Mouse (Mus musculus) MEL-GATA-1-ER (cell line): ENCODE data around the gene Olfr24.
"Not testable (repeated sequence)": the region's sequence is repeated elsewhere in the genome, so short reads cannot be mapped to it uniquely, and the experiment has no call there.

ENCODE experiments used
- DNase-seq: peaks from one replicate; pipeline ENCODE4 v3.0.0-alpha.2; 2012; ENCODE audit warnings: low read depth; ENCODE audit errors: extremely low read depth

Olfr24 gene

GRCm38 (mm10) chr9:18763896-18764295 is at the start of gene Olfr24:
TSS of gene Olfr24 (minus strand) at chr9:18763996.
- DNase-seq = no peak

GRCm38 (mm10) chr9:18785316-18785715 is 21.5 kb upstream of the Olfr24 start:
- DNase-seq = no peak

GRCm38 (mm10) chr9:18779476-18779875 is 15.7 kb upstream of the Olfr24 start:
- no peak for DNase-seq

GRCm38 (mm10) chr9:18778981-18779380 is 15.2 kb upstream of the Olfr24 start:
- no peak for DNase-seq

DNA sequence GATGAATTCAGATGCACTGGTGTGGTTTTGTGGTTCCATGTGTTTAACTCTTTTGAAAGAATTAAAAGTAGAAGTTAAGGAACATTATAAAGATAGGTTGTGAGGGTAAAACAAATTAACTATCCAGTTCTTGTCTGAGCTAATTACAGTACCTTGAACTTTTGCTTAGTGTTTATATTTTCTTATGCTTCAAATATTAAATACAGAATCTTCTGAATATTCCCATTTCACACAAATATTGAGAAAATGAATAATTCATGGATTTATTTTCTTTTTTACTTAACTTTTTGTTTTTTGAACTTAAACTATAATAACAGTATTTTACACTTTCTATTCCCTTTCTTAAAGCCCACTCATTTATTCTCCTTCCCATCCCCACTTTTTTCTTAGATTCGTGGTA is 8.2 kb downstream of the Olfr24 start:
- no peak for DNase-seq

DNA sequence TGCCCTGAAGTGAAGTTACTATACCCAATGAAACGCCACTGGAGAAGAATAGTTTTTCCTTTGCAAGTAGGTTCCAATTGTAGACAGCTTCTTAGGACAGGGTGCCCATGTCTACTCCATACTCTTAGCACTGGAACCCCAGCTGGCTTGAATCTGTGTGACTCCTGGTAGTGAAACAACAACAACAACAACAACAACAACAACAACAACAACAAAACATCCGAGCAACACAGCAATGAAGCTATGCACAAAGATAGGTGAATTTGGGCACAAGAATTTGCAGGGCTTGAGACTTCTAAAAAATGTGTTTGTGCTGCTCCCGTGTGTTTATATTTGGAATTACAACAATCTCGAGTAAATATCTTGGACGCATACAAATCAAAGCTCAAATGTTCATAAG is 19.2 kb downstream of the Olfr24 start:
- no peak for DNase-seq

DNA sequence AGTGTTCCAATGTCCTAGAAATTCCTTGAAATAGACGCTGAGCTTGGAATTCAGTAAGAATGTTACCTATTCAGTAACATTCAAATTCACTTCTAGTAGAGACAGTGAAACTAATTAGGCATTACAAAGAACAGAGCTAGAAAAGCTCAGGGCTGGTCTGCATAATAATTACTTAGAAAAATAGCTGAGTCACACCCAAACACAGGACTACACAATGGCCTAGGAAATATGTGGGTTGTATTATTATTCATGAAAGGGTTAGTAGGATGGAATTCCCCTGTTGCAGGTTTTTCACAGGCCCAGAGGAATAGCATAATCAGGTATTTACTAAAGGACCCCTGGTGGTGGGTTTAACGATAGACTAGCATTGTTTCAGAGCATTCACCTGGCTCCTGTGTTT is 29.6 kb downstream of the Olfr24 start:
- DNase-seq = not testable (repeated sequence)

GRCm38 (mm10) chr9:18722712-18723099 is 41.1 kb downstream of the Olfr24 start:
- DNase-seq = no peak

DNA sequence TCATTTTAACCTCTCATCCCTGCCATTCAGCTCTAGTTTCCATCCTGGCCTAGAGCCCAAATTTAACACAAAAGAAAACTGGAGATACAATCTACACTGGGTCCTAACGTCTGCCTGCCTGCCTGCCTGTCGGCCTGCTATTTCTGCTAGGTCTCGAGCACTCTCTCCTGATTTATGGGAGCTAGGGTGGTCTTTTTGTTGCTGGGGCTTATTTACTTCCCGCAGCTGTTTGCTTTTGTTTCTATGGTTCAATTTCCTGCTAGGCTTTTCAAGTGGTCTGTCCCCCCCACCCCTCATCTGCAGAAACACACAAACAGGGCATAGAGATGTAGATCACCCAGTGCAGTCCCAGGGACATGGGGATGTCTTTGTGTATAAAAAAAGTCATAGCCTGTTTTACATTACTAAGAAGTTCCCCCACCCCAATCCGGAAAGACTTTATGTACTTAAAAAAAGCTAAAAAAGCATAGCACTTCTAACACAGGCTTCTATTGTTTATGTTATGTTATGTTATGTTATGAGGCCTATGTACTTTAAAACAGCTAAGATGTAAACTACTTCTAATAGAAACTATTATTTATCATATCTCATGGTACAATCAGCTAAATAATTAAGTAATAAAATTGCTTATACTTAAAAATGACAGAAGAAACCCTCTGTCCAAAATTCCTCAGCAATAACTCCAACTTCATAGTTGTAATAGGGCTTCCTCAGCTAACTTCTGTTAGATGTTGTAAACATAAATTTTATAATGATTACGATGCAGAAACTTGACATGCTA is 41.7 kb downstream of the Olfr24 start:
- DNase-seq = no peak

DNA sequence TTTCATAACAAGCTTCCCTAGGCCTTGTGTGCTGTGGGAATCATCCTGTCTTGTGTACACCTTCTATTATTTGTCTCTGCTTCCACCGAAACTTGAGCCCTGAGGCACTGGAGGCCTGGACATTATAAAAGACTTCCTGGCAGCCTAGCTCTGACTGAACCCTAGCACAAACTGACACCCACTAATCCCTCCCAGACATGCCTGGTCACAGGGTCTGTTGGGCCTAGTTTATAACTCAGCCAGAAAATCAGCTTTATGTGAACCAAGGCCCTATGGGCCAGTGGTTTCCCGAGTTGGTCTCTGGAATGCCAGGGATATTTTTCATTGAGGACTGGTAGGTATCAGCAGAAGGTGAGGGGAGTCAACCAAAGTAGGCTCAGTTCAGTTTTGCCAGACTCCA is 42.8 kb downstream of the Olfr24 start:
- DNase-seq = no peak

DNA sequence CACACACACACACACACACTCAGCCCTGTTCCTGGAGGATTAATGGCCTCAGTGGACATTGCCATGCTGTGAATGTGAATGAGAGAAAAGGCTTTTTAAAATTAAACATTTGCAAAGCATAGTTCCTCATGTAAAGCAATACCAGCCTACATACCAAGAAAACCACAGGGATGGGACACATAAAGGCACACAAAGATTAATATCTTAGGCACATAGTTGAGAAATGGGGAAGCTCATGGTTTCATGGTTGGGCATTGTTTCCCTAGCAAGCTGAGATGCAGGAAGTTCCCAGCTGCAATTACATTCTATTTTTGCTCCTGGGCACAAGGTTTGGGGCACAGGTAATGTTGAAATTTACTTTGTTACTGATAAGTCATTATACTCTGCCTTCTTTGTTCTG is 58.2 kb downstream of the Olfr24 start:
- no peak for DNase-seq
